Mouse (Mus musculus) lung, adult 2 months (tissue): ENCODE results near the gene Stk10.

Experiments
- CTCF ChIP-seq: fragments of 200-500 bp; IDR thresholded peaks from 2 replicates; pipeline ENCODE4 v1.5.1; 2011; ENCODE audit warnings: mild to moderate bottlenecking, low read length, control low read depth; ENCODE audit not compliant: insufficient read depth
- POLR2A ChIP-seq: fragments of 200-500 bp; IDR thresholded peaks from 2 replicates; pipeline ENCODE4 v1.6.1; 2011; ENCODE audit warnings: low read depth, mild to moderate bottlenecking, control low read depth, low read length, borderline replicate concordance; ENCODE audit errors: extremely low read depth

DNA sequence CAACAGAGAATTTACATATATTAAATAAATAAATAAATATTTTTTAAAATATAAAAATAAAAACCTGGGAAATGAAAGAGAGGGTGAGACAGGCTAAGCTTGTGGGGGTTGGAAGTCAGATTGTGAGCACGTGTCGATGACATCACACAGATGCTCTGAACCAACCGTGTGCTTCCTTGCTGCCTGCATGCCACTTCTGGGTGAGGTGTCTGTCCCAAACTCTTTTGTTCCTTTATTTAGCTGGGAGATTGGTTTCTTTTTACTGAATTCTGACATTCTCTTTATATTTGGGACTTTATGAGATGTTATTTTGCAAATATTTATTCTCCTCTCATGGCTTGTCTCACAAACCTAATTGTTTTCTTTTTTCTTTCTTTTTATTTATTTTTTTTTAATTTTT is 72.8 kb downstream of the Stk10 start:
- TF ChIP-seq POLR2A: no peak
- no peak for TF ChIP-seq CTCF
